Mouse (Mus musculus) hindlimb bud, embryonic 11.5 days (tissue): ENCODE measurements around the gene Veph1.

Source experiments
- DNase-seq: peaks from one replicate; pipeline ENCODE4 v3.0.0-alpha.2; 2012; ENCODE audit warnings: low read depth, low spot score; ENCODE audit errors: extremely low spot score

Veph1 gene

DNA sequence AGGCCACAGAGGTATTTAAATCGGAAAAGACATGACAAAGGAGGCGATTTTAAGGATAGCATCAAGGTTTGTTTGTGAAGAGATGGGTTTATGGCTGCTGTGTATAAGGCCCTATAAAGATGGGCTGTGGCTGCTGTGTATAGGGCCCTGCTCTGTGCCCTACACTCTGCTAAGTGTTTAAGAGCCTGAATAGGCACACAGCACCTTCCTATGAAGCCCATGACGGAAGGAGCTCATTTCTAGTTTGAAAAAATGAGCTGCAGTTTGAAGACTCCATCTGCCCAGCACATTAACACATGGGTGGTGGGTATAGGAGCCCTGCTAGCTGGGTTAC is 194.1 kb downstream of the Veph1 start:
- no peak for DNase-seq

DNA sequence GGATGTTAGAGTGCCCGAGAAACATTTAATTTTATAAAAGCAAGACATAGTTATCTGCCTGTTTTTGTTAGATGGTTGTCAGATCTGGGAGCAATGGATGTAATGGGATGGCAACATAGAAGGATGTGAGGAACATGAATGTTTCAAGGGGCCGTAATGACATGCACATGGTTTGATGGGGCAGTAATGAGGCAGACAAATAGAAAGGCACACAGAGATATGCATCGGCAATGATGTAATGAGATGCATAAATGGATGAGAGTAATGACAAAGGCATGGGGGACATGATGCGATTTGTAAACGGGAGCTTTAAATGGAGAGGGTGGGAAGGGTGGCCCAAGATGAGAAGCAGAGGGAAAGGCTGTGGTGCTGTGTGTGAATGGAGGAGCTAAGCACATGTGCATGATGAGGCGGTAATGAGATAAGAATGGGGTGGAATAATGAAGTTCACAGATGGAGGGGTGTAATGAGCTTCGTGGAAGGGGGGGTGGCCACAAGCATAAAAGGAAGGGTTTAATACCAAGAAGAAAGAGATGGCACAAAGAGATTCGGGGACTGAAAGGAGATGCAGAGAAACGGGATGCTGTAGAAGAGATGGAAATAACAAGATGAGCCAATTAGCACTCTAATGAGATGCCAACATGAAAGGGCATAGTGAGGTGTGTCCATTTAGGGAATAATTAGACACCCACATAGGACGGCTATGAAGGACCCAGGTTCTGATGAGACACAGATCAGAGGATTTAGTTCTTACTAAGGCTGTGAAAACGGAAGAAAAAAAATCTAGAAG is 194.6 kb downstream of the Veph1 start:
- DNase-seq, result no peak

DNA sequence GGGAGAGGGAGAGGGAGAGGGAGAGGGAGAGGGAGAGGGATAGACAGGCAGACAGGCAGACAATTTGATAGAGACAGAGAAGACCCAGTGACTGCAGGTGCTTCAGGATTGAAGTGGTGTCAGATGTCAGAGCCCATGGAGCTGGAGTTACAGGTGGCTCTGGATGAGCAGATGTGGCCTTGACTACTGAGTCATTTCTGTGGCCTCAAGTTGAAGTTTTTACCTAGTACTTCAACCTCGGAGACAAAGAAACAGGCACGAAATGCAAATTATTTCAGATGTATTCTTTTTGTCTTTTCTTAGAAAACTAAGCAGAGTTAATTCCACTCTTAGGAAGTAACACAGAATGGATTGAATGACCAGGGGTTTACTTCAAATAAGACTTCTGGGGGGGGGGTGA is 195.6 kb downstream of the Veph1 start:
- no peak for DNase-seq

DNA sequence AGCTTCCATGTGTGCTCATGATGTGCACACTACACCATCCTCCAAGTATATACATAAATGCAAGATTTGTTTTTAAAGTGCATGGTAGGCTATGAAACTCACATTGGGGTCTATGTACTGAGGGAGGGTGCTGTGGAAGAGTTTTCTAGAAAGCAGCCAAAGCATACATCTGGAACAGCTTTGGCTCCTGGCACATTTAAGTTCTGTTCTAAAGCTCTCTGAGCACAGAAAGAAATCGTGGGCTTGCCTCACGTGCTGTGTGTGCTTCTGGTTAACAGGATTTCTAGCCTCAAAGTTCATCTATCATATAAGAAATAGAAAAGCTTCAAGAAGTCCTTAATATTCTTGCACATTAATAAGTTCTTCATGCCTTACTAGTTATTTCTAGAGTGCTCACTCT is 204.9 kb downstream of the Veph1 start:
- DNase-seq, result no peak

DNA sequence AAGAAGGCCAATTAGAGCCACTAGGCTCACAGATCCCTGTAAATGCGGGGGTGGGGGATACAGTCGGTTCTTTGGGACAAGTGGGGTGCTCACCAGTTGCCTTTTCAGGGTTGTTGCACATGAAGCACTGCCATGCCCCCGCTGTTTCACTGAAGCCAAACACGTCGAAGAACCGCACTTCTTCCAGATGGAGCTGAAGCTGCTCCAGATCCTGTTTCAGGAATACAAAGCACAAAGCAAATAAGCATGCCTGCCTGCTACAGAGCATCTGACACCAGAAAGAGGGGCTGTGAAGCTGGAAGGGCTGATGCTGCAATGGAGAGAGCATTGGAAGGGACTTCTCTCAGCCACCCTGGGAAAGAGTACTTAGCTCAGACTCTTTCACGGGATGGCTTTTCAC is 209.0 kb downstream of the Veph1 start:
- no peak for DNase-seq

DNA sequence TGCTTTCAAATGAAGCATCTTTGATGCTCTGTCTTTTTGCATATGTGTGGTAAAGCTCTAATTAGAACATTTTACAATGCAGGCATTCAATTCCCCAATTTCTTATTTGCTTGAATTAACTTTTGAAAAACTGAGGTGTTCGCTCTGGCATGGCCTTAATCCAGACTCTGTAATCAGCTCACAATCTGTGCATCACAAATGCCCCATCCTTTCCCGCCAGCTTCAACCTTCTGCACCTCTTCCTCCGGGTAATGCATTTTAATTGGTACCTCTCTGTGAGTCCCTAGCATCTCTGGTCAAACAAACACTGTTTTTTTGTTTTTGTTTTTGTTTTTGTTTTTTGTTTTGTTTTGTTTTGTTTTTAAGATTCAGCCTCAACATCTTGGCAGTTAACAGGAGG is 212.8 kb downstream of the Veph1 start:
- no peak for DNase-seq

DNA sequence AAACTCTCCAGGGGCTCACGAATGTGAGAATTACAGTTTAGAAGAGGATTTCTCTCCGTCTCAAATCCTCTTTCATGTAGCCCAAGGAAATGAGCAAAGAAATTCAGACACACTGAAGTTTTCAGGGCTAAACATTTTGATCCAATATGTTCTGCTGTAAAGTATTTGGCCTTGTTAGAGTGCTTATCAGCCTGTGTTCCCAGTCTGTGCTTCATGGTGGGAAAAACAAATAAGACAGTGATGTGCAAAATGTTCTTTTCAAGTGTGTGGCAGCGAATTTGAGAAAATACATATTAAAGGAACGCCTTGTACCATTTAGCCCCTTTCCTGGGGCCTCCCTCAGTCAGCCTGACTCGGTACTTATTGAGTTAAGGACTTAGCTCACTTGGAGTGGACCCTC is 213.2 kb downstream of the Veph1 start:
- DNase-seq, result no peak

DNA sequence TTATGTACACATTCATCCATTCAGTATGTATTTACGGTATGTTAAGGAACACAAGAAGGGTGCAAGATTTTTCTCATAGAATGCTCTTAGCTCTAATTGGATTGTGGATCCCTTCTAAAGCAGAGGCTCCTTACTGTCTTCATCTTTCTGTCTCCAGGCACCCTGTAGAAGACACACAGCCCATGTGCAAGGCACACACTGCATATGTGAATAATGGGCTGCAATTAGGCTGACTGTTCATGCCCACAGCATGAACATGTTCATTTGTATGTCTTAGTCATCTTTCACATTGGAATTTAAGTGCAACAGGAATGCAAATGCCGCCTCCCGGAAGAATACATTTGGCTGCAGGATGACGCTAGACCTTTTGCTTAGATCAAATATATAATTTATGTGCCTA is 213.7 kb downstream of the Veph1 start:
- DNase-seq, result no peak

DNA sequence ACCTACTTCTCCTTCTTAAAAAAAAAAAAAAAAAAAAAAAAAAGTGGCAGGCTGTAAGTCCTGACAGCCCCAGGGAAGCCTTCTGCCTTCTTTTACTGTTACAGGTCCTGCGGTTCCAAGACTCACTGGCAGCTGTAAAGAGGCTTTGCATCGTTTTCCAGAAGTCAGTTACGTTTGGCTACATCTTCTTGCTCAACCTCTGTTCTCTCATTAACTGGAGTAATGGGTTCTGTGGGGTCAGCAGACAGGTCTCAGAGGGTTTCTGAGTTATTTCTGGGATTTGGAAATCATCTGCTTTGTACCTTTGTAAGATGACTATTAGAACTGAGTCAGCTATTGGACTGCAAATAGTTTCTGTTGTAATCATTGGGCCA is 215.3 kb downstream of the Veph1 start:
- no peak for DNase-seq

DNA sequence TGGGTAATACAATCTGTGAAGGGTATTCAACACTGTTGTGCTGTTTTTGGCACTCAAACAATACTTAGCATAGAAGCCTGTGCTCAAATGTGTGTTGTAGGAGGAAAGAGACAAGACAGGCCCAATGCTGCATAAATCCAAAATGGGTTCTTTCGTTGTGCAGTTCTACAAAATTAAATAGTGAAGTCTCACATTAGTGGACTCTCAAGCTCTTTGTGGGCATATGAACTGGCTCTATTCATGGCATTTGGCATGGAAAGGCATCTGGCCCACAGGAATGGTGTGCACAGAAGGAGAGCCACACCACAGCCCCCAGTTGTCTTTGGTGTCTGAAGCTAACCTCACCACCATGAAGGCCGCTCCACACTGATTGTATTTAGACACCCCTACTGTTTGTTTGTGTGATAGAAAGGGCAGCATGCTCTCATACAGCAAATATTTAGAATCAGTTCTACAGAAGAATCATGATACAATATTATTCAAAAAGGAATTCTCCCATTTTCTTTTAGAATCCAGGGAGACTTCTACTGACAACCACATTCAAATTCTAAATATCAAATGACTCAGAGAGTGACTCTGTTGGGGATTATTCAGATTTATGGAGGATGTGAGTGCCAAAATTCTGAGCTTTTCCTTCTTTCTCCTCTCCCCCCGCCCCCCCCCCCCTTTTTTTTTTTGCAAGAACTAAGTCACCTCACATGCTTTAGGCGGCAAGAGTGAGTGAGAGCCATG is 215.8 kb downstream of the Veph1 start:
- no peak for DNase-seq

DNA sequence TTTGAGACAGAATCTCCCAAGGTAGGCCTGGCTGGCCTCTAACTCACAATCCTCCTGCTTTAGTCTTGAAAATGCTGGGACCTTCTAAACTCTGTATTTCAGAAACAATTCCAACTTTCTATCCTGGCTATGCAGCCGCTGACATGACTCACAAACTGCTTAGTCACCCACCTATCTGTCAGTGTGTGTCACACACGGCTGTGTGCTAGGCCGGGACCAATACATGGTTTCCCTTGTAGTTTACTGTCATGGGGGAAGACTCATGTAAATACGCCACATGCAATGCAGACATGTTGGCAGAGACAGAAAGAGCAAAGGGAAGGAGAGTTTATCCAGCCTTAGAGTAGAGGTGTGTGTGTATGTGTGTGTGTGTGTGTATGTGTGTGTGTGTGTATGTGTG is 216.8 kb downstream of the Veph1 start:
- DNase-seq, result no peak

DNA sequence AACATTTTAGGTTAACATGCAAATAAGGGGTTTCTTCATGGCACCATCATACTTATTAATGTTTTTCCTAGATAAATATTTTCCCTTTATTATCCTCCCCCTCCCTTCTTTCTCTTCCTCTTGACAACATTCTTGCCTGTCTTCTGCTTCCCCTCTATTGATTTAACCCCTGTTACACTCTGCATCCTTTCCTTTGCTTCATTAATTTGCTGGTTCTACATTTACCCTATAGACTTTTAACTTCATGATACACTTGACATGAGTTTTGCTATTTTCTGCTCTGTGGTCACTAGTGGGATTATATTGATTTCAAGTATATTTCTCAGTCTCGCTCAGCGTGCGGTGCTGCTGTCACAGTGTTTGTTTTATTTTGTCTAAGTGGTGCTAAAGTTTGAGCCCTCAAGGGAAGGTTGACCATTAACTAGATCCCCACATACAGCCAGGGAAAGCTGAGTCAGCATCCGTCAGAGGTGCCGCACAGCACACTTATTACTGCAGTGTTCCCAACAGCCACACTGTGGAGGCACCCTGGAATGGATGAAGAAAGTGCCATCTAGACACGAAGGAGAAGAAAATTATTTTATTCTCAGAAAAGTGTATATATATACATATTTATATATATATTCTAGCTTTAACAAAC is 217.6 kb downstream of the Veph1 start:
- DNase-seq, result no peak

DNA sequence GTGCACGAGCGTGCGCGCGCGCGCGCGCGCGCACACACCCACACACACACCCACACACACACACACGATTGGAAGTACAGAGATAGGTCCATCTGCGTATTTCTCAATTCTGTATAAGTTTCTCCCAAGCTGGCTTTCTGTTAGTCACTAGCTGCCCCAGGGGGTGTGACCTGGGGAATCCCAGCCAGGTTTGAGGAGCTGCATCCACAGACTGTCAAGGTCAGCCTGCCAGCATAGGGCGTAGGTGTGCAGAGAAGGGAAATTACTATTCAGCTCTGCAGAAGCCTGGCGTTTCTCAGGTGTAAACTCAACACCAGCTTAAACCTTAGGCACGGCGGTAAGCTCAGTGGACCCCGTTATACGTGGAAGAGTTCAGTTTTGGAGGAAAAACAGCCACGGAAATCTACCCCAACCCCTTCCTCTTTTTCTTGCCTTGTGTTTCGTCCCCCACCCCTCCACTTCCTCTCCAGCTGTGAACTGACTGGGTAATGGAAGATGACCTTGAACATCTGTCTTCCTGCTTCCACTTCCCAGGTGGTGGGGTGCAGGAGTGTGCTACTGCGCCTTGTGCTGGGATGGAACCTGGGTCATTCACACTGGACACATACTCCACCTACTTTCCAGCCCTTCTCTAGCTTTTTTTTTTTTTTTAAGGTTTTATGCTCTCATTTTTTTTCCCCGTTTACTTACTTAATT is 218.5 kb downstream of the Veph1 start:
- DNase-seq, result no peak

DNA sequence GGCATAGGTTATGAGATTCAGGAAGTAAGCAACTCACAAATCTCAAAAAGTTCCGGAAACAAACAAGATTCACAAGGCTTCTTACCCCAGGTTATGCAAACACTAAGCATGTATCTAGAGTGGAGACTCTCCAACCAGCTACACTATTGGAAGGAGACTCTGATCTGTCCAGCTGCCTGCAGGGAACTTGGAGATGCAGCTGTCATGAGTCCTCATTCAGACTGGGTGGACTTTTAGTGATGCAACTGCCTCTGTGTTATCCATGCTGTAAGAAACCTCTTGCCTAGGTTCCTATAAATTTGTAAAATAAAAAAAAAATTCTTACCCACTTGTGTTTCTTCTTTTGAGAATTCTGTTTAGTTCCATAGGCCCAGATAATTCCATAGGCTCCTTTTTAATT is 226.4 kb downstream of the Veph1 start:
- no peak for DNase-seq

DNA sequence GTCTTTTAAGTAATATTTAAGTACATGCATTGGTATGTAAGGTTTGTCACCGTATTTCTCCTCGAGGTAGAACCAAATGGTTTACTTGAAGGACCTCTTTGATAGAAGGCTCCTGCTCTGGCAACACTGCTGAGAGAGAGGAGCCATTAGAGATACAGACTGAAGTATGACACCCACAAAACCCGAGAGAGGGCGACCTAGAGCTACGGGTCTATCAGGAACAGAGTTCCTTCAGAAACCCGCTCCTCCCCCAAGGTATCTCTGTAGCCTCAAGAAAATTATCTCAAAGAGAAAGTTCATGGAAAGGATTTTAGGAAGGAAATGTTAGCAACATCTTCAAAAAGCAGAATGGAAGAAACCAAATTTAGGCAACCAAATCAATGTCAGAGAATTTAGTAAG is 232.8 kb downstream of the Veph1 start:
- no peak for DNase-seq

DNA sequence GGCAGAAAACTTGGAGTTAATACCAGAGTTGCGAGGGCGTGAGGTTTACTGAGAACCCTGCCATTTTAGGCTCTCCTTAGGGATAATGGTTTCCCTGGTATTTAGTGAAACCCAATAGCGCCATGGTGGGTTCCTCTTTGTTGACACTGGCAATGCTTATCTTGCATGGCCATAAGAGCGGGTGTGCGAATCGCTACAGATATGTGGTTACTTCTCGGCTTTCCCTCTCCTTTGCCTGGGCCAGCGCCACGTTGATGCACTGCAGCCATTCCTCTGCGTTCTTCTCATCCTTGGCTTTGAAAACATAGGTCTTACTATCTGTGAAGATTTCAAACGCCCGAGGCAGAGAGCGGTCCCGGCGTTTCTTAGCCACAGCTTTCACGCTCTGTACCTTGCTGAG is 239.7 kb downstream of the Veph1 start:
- DNase-seq, result no peak

DNA sequence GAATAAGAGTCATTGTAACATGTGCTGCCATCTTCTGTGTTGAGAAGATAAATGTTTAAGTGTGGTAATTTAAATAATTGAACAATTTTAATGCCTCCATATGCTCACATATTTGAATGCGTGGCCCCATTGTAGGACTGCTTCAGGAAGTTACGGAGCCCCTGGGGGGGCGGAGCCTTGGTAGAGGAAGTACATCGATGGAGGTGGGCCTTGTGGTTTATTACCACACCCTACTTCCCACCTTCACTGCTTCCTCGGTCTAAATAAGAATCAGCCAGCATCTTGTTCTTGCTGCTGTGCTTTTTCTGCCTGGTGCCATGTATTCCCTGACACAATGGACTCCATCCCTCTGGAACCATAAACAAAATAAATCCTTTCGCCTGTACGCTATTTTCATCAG is 241.0 kb downstream of the Veph1 start:
- no peak for DNase-seq

DNA sequence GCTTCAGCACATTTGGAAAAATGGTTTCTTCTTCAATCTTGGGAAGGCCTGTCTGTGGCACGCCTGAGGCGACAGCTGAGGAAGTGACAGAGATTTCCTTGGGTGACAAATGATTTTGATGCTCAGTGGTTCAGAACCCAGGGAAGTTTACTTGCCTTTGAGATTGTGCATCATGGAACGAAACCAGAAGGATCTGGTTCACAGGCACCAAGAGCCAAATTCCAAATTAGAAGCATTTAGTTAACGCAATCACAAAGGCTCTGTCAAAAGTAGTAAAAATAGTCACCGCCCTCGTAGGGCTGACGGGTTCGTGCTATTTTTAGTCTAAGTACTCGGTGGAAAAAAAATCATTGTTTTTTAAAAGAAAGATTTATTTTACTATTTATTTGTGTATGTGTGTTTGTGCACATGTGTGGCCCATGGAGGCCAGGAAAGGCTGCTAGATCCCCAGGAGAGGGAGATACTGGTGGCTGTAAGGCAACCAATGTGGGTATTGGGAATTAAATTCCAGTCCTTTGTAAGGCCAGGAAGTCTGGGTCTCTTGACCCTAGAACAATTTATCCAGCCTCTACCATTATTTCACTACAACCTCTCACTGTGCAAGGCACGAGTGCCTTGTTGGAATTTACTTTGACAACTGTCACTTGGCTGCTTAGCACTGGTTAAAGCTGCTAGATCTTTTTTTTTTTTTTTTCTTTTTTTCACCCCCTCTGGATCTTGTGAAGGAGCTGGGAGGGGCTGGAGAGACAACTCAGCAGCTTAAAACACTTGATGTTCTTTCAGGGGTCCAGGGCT is 246.3 kb downstream of the Veph1 start:
- no peak for DNase-seq

DNA sequence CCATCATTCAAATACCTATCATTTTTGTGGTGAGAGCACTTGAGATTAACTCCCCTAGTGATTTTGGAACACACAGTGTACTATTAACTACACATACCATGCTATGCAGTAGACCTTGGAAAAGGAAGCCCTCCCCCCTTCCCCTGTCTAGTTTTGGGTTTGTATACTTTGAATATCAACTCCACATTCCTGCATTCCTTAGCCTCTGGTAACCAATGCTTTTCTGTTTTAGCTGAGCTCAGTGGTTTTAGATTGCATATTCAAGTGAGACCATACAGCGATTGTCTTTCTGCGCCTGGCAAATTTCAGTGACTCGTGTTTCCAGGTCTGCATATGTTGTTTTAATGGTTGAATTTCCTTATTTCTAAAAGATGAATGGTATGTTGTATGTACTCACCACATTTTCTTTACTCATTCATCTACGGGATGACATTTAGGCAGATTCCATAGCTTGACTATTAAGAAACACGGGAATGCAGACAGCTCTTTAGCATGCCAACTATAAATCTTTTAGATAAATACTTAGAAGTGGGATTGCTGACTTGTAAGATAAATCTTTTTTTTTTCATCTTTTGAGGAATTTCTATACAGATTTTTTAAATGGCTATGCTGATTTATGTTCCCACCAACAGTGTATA is 255.7 kb downstream of the Veph1 start:
- DNase-seq, result no peak

DNA sequence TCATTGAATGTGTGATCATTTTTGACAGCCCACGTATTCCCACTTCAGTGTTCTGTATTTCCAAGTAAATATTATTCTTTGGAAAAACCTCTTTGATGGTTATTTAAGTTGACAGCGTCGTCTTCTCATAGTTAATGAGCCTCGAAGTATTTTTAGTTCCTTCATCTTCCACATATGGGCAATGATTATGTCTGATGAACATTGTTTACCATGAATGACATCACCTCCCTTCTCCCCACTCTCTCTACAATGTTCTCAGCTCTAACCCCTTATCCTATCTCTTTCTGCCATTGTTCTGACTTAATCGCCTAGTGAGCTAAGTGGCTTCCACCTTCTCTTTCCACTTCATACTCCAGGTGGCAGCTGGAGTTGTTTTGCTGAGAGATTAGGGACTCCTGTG is 261.4 kb downstream of the Veph1 start:
- no peak for DNase-seq

DNA sequence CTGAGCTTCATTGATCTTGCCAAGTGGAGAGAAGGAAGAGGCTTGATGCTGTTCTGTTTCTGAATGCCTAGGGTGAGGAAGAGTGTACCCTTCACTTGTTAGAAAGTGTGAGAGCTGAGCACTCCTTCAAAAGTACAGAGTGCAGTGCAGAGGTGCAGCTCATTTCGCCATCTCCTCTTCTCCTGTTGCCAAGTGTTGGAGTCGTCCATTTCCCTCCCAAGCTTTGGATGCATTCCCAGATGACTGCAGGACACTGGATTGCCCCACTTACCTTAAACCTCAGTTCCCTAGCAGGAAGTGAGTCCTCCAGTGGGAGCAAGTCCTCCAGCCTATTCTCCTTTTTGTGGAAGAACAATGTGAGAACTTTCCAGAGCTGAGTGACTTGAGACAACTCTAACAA is 263.3 kb downstream of the Veph1 start:
- no peak for DNase-seq
